Mouse (Mus musculus) heart, adult 2 months (tissue): ENCODE measurements around the gene Sf3b3. TPM values are rescaled to one million over a fixed set of nuclear protein-coding genes. Genes with fewer than 3 reads are reported as not detected.

Experiments used
- DNase-seq, 2 experiments: peaks; one replicate each; pipeline ENCODE4 v3.0.0; 2021
- H3K27ac ChIP-seq: fragments of 200-600 bp; 2 replicates; pipeline ENCODE4 v1.8.1; 2022
- H3K27me3 ChIP-seq: fragments of 200-500 bp; 2 replicates; pipeline ENCODE4 v1.6.1; 2012; ENCODE audit warnings: mild to moderate bottlenecking, low read length, inconsistent platforms, mixed read lengths; ENCODE audit not compliant: control insufficient read depth, insufficient read depth
- H3K36me3 ChIP-seq: fragments of 200-500 bp; 2 replicates; pipeline ENCODE4 v1.6.1; 2012; ENCODE audit warnings: low read length, inconsistent platforms; ENCODE audit not compliant: control insufficient read depth, insufficient read depth
- H3K4me1 ChIP-seq: fragments of 200-500 bp; 2 replicates; pipeline ENCODE4 v1.6.1; 2011; ENCODE audit warnings: low read length; ENCODE audit not compliant: control insufficient read depth, insufficient read depth
- H3K4me3 ChIP-seq: fragments of 200-600 bp; 2 replicates; pipeline ENCODE4 v1.8.1; 2022
- H3K79me2 ChIP-seq: fragments of 200-500 bp; replicated peaks from 2 replicates; pipeline ENCODE4 v1.6.1; 2012; ENCODE audit warnings: mild to moderate bottlenecking, inconsistent platforms, low read length, moderate library complexity, mixed read lengths; ENCODE audit not compliant: control insufficient read depth, insufficient read depth
- H3K9ac ChIP-seq: fragments of 200-500 bp; 2 replicates; pipeline ENCODE4 v1.6.1; 2012; ENCODE audit warnings: low read depth, mild to moderate bottlenecking, control low read depth, inconsistent platforms, low read length, mixed read lengths
- CTCF ChIP-seq: fragments of 200-600 bp; IDR thresholded peaks from 2 replicates; pipeline ENCODE4 v1.8.1; 2022; ENCODE audit warnings: antibody characterized with exemption, mild to moderate bottlenecking, moderate library complexity
- EP300 ChIP-seq: fragments of 200-500 bp; IDR thresholded peaks from 2 replicates; pipeline ENCODE4 v1.6.1; 2011; ENCODE audit warnings: low read depth, low read length, control low read depth; ENCODE audit not compliant: insufficient read depth
- POLR2A ChIP-seq: fragments of 200-500 bp; IDR thresholded peaks from 2 replicates; pipeline ENCODE4 v1.6.1; 2011; ENCODE audit warnings: mild to moderate bottlenecking, low read depth, low read length, control low read depth; ENCODE audit not compliant: insufficient read depth
- WGBS: fragments of 180-500 bp; shearing (Covaris S2); methylation state at CpG from one replicate; pipeline ENCODE4 v1.1.7; 2018; 5-methylcytosine and 5-hydroxymethylcytosine counted together
- intact Hi-C: fragments of 180-260 bp; cut with DNase I; formaldehyde crosslinking; loops from one replicate; pipeline ENCODE4 v1.15.1; 2025
- polyA plus RNA-seq: library from polyadenylated mRNA; depleted of rRNA; stranded (reverse); fragments of >200 nt; gene quantifications from 2 replicates; pipeline ENCODE4 v1.2.3, GENCODE M21; 2012
- total RNA-seq, 2 experiments: library from RNA; stranded (reverse); gene quantifications; 2 replicates each; pipeline ENCODE4 v1.2.3; 2021

Gene Sf3b3
- total and polyA plus RNA-seq, 3 experiments, result 19.2 to 39.7 (median 38.3) TPM

GRCm38 (mm10) chr8:110785366-110785765 is 61.2 kb downstream of the Sf3b3 start:
- intact Hi-C loops, result no loop called here
- TF ChIP-seq CTCF, result no peak
- no peak for TF ChIP-seq POLR2A
- no peak for TF ChIP-seq EP300
- H3K4me1 ChIP-seq, result peaks cover 1% of the 10 kb centered on the region
- no peaks in the 10 kb centered on the region for H3K79me2 ChIP-seq
- H3K27me3 ChIP-seq, result no peaks in the 10 kb centered on the region
- no peak overlapping the region for H3K9ac ChIP-seq
- no peak overlapping the region for H3K27ac ChIP-seq
- no peak for DNase-seq
- H3K36me3 ChIP-seq, result no peaks in the 10 kb centered on the region
- 80% methylated on average over 2 of the region's 2 CpGs for WGBS
- no peak overlapping the region for H3K4me3 ChIP-seq

GRCm38 (mm10) chr8:110779924-110780718 is 66.5 kb downstream of the Sf3b3 start:
- H3K9ac ChIP-seq, result no peak overlapping the region
- no peaks in the 10 kb centered on the region for H3K36me3 ChIP-seq
- no peaks in the 10 kb centered on the region for H3K4me1 ChIP-seq
- no peaks in the 10 kb centered on the region for H3K27me3 ChIP-seq
- intact Hi-C loops, result no loop called here
- 50% methylated on average over 13 of the region's 13 CpGs for WGBS
- no peak for TF ChIP-seq POLR2A
- no peak for TF ChIP-seq EP300
- no peak for TF ChIP-seq CTCF
- no peak for DNase-seq
- no peak overlapping the region for H3K27ac ChIP-seq
- H3K79me2 ChIP-seq, result no peaks in the 10 kb centered on the region
- H3K4me3 ChIP-seq, result no peak overlapping the region

- WGBS, result 95% methylated on average over 3 of the region's 3 CpGs
- intact Hi-C loops, result no loop called here
These were observed 70.3 kb downstream of the Sf3b3 start for GRCm38 (mm10) chr8:110776335-110776734.

GRCm38 (mm10) chr8:110775721-110776120 is 70.9 kb downstream of the Sf3b3 start:
- TF ChIP-seq CTCF (no peak), EP300 (no peak), POLR2A (no peak)
- Histone ChIP-seq H3K9ac (no peak overlapping the region), H3K4me3 (no peak overlapping the region), H3K4me1 (peaks cover 2% of the 10 kb centered on the region; the same call in 1 of the 2 replicates), H3K27me3 (no peaks in the 10 kb centered on the region), H3K79me2 (no peaks in the 10 kb centered on the region), H3K36me3 (no peaks in the 10 kb centered on the region), H3K27ac (no peak overlapping the region)
- 76% methylated on average over 3 of the region's 3 CpGs for WGBS
- DNase-seq, result no peak
- intact Hi-C loops, result no loop called here

More at GRCm38 (mm10) chr8:110776335-110776734, 70.3 kb downstream of the Sf3b3 start:
- no peaks in the 10 kb centered on the region for H3K27me3 ChIP-seq
- no peak overlapping the region for H3K9ac ChIP-seq
- H3K27ac ChIP-seq, result no peak overlapping the region
- no peaks in the 10 kb centered on the region for H3K79me2 ChIP-seq
- H3K4me1 ChIP-seq, result peaks cover 2% of the 10 kb centered on the region; the same call in 1 of the 2 replicates
- no peak for TF ChIP-seq EP300
- TF ChIP-seq CTCF, result no peak
- TF ChIP-seq POLR2A, result no peak
- no peak for DNase-seq
- H3K36me3 ChIP-seq, result no peaks in the 10 kb centered on the region
- no peak overlapping the region for H3K4me3 ChIP-seq

GRCm38 (mm10) chr8:110775316-110775715 is 71.3 kb downstream of the Sf3b3 start:
- Histone ChIP-seq H3K9ac (no peak overlapping the region), H3K79me2 (no peaks in the 10 kb centered on the region), H3K27ac (no peak overlapping the region; the same call in 1 of the 2 replicates), H3K36me3 (no peaks in the 10 kb centered on the region), H3K4me1 (peaks cover 2% of the 10 kb centered on the region; the same call in 1 of the 2 replicates), H3K27me3 (no peaks in the 10 kb centered on the region), H3K4me3 (no peak overlapping the region)
- WGBS, result 74% methylated on average over 8 of the region's 8 CpGs
- no peak for TF ChIP-seq POLR2A
- TF ChIP-seq EP300, result no peak
- TF ChIP-seq CTCF, result peak; percentile 57
- intact Hi-C loops, result no loop called here
- DNase-seq, result no peak

- intact Hi-C loops, result no loop called here
- H3K4me1 ChIP-seq, result peaks cover 2% of the 10 kb centered on the region; the same call in 1 of the 2 replicates
- no peaks in the 10 kb centered on the region for H3K36me3 ChIP-seq
- WGBS, result 78% methylated on average over 6 of the region's 6 CpGs
- no peaks in the 10 kb centered on the region for H3K79me2 ChIP-seq
- H3K4me3 ChIP-seq, result no peak overlapping the region
- H3K27ac ChIP-seq, result peak overlapping the region; percentile 41
- DNase-seq, result no peak
- TF ChIP-seq POLR2A (no peak), EP300 (no peak), CTCF (no peak)
- H3K27me3 ChIP-seq, result no peaks in the 10 kb centered on the region
- H3K9ac ChIP-seq, result no peak overlapping the region
These were observed 71.9 kb downstream of the Sf3b3 start for GRCm38 (mm10) chr8:110774725-110775124.
